Mouse (Mus musculus): Measurements from ENCODE around the gene Megf8.

Megf8 gene

DNA sequence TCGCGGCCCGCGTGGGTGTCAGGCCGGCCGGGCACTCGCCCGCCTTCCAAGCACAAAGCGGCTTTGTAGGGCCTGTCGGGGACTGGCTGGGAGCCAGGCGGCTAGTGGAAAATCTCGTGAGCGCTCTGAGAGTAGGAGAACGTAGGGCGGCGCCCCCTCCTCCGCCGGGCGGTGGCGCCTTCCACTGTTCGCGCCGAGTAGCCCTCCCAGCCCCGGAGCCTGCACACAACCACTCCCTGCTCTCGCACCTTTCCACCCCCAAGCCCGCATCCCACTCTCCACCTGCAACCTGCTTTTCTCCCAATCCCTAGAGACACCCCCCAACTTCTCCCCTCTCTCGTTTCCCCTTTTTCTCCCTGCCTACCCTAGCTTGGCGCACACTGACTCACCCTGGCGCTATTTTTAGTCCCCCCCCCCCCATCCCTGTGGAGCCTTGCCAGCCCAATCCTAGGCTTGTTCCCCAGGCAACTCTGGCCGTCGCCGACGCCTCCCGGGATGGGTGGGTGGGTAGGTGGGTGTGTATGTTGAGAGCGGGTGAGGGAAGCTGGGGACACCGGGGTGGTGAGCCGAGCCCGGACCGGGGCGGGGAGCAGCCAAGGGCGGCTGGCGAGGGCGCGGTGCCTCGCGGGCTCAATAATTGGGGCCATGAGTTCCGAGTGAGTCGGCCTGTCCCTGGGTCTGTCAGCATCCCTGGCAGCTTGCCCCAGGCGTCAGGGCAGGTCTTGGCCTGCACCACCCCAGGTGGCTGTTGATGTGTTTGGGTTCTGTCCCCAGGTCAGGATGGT, 37.7 kb upstream of the Megf8 start:
- peak; percentile 84 for DNase-seq (ENCODE audit: low spot score)

- DNase-seq (ENCODE audit: low spot score) = no peak
Measured at GRCm38 (mm10) chr7:25279861-25280791, 36.8 kb upstream of the Megf8 start.

GRCm38 (mm10) chr7:25281166-25281733, 35.7 kb upstream of the Megf8 start:
- no peak for DNase-seq (ENCODE audit: low spot score)

DNA sequence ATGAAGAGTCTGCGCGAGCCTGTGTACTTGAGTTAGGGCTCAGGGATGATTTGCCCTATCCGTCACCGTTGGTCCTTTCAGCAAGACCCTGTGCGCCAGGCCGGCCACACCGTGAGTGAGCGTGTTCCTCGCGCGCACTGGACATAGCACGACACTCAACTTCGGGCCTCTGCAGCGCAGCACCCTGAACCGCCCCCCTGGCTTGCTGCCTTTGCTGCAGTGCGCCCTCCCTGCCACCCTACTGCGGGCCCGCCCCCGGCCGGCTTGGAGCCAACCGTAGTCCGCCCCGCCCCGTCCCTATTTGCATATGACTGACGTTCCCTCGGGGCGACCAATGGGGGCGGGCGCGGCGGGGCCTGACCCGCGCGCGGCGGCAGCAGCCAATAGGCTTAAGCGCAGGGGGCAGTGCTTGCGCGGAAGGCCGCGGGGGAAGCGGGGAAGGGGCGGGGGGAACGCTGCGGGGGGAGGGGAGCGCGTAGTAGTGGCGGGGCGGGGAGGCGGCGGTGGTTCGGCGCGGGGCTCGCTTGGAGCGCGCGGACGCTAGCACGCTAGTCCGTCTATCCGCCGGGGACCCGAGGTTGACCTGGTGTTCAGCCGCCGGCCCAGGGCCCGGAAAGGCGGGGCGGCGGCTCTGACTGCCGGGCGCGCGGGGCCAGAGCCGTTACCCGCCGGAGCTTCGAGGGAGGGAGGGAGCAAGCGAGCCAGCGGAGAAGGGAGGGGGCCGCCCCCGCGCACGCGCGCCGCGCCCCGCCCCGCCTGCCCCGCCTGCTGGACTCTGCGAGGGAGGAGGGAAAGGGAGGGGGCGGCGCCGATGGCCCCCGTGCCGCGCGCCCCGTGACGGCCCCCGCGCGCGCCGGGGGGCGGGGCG, 35.0 kb upstream of the Megf8 start:
- peak; percentile 85 for DNase-seq (ENCODE audit: low spot score)

DNA sequence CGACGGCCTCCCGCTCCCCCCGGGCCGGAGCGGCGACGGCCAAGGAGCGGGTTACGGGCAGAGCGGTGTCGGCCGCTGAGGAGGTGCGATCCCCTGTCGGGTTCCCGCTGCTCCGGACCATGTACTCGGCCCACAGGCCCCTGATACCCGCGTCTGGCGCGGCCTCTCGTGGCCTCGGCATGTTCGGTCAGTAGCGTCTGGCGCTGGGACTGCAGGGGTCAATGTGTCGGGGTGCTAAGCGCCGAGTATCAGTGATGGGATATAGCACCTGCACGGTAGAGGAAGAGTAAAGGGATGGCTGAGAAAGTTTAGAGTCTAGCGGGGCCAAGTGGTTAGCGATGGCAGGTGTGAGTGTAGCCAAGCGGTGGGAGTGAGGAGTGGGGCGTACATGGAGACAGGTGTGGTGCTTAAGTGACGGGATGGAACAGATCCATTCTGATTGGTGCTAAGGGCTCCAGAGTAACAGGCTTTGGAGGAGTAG, 34.2 kb upstream of the Megf8 start:
- DNase-seq (ENCODE audit: low spot score) = no peak

DNA sequence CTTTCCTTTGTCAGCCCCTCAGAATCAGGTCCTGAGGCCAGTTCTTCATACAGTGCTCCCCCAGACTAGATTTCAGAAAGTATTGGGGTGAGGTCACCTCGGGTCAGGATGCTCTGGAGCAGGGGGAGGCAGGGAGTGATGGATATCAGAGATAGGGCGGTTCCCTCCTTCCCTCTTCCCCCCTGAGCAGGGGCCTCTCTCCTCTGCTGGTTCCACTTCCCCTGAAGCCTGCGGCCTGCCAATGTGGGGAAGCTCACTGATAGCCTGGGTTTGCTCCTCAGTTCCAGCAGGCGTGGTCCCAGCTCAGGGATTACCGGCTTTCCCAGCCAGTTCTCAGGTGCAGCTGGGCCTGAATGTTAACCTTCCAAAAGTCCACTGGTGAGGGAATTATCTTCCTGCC, 33.3 kb upstream of the Megf8 start:
- DNase-seq (ENCODE audit: low spot score) = no peak

- DNase-seq (ENCODE audit: low spot score) = no peak
Measured at GRCm38 (mm10) chr7:25284171-25284570, 32.8 kb upstream of the Megf8 start.

DNA sequence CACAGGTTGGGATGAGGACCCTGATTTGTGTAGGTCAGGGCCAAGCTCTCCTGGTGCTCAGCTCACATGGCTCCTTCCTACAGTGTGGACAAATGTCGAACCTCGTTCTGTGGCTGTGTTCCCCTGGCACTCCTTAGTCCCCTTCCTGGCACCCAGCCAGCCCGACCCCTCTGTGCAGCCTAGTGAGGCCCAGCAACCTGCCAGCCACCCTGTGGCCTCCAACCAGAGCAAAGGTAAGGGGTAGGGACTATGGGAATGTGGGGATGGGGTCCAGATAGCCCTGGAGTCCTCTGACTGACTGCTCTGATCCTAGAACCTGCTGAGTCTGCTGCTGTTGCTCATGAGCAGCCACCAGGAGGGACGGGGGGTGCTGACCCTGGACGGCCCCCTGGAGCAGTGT, 32.2 kb upstream of the Megf8 start:
- DNase-seq (ENCODE audit: low spot score) = no peak

DNA sequence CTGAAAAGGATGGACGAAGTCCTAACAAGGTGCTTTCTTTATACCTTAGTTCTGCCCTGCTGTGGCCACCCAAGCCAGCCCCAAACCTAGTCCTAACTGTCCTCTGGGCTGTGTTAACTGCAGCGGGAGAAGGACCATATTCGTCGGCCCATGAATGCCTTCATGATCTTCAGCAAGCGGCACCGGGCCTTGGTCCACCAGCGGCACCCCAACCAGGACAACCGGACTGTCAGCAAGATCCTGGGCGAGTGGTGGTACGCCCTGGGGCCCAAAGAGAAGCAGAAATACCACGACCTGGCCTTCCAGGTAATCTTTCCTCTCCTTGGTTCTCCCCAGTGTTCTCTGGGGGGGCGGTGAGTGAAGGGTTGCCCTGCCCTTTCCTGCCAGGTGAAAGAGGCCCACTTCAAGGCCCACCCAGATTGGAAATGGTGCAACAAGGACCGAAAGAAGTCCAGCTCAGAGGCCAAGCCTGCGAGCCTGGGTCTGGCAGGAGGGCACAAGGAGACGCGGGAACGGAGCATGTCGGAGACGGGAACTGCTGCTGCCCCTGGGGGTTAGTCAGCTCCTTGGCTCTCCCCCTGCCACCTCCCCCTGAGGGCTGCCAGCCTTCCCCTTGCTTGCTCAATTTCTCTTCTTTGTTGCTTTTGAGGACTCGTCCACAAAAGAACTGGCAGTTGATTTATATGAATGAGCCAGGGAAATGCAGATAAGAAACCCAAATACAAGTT, 31.3 kb upstream of the Megf8 start:
- DNase-seq (ENCODE audit: low spot score) = no peak

DNA sequence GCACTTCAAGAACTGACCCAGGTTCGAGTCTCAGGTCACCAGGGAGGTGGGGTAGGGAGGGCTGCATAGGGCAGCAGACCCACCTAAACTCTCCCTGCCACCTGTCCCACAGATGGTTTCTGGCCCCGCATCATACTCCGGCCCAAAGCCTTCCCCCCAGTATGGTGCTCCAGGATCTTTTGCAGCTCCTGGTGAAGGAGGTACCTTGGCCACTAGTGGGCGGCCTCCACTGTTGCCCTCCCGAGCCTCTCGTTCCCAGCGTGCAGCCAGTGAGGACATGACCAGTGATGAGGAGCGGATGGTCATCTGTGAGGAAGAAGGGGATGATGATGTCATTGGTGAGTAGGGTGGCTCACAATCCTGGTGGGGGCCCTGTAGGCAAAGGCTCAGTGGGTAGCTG, 30.0 kb upstream of the Megf8 start:
- no peak for DNase-seq (ENCODE audit: low spot score)

- no peak for DNase-seq (ENCODE audit: low spot score)
Measured at GRCm38 (mm10) chr7:25288011-25288410, 29.0 kb upstream of the Megf8 start.

DNA sequence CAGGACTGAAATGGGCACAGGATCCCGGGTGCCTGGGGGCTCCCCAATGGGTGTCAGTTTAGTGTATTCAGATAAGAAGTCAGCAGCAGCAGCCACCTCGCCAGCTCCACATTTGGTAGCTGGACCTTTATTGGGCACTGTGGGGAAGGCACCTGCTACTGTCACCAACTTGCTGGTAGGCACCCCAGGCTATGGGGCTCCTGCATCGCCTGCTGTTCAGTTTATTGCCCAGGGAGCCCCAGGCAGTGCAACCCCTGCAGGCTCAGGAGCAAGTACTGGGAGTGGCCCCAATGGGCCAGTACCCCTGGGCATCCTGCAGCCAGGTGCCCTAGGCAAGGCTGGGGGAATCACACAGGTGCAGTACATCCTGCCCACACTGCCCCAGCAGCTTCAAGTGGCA, 28.2 kb upstream of the Megf8 start:
- DNase-seq (ENCODE audit: low spot score) = no peak

DNA sequence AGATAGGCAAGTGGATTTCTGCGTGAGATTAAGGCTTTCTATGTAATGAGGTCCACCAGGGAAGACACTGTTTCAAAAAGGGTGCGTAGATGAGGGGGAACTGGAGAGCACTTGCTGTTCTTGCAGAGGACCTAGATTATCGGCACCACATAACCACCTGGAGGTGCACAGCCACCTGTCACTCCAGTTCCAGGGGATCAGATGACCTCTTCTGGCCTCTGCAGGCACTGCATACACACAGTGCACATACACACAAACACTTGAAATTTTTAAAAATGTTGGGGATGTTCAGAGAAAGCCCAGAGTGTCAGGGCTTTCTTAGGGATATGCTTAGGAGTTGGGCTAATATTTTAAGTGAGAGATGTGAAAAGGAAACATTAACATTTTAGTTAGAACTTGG, 27.0 kb upstream of the Megf8 start:
- no peak for DNase-seq (ENCODE audit: low spot score)

DNA sequence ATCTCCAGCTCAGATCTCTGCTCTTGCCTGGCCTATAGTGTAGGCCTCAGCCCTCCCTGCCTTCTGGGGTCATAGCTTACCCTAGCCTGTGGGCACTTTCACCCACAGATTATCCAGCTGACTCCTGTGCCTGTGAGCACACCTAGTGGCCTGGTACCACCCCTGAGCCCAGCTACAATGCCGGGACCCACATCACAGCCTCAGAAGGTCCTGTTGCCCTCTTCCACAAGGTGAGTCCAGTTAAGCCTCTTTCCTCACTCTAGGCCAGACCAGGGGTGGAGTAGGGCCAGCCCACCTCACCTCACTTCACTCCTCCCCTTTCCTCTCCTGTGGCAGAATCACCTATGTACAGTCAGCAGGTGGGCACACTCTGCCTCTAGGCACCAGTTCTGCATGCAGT, 26.5 kb upstream of the Megf8 start:
- DNase-seq (ENCODE audit: low spot score) = no peak

DNA sequence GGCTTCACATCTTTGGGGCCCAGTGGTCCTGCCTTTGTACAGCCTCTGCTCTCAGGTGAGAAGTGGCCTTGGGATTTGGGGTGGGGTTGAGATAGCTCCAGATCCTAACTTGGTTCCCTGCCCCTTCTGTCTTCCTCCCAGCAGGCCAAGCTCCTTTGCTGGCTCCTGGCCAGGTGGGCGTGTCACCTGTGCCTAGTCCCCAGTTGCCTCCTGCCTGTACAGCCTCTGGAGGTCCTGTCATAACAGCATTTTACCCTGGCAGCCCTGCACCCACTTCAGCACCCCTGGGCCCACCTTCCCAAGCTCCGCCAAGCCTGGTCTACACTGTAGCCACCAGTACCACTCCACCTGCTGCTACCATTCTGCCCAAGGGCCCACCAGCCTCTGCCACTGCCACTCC, 26.1 kb upstream of the Megf8 start:
- DNase-seq (ENCODE audit: low spot score) = no peak

DNA sequence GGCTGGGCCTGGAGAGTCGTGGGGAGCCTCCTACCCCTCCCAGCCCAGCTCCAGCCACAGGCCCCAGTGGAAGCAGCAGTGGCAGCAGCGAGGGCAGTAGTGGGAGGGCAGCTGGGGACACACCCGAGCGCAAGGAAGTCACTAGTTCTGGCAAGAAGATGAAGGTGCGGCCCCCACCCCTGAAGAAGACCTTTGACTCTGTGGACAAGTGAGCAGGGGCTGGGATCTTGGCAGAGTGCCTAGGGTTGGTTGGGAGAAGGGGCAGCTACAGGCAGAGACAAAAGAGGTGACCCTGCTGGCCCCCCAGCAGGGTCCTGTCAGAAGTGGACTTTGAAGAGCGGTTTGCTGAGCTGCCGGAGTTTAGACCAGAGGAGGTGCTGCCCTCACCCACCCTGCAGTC, 24.9 kb upstream of the Megf8 start:
- DNase-seq (ENCODE audit: low spot score) = no peak

DNA sequence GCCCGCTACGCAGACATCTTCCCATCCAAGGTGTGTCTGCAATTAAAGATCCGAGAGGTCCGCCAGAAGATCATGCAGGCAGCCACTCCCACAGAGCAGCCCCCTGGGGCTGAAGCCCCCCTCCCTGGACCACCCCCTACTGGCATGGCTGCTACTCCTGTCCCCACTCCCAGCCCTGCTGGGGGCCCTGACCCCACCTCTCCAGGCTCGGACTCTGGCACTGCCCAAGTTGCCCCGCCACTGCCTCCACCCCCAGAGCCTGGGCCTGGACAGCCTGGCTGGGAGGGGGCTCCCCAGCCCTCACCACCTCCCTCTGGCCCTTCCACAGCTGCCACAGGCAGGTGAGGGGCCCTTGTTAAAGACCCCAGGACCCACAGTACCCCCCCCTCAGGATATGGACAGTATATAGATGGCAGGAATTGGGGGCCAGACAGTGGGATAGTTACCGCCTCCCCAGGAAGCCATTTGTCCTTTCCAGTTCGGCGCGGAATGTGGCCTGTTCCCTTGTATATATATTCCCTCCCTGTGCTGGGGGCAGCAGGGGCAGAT, 23.7 kb upstream of the Megf8 start:
- DNase-seq (ENCODE audit: low spot score) = no peak

DNA sequence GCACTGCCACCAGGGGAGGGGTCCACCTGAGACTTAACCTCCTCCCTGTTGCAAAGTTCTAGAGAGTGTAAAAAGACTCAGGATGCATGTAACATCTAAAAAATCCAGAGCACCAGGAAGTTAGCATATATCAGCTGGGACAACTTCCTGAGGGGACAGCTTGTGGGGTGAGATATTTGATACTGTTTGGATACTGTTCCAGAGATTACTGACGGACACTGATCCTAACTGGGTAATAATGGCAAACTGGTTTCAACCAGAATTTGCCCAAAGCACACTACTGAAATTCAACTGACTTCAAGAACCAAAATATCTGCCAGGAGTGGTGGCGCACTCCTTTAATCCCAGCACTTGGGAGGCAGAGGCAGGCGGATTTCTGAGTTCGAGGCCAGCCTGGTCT, 22.5 kb upstream of the Megf8 start:
- DNase-seq (ENCODE audit: low spot score) = no peak

- DNase-seq (ENCODE audit: low spot score) = no peak
Measured at GRCm38 (mm10) chr7:25294960-25295722, 21.8 kb upstream of the Megf8 start.

GRCm38 (mm10) chr7:25296945-25297453, 20.0 kb upstream of the Megf8 start:
- DNase-seq (ENCODE audit: low spot score) = no peak
